Mouse (Mus musculus): Measurements from ENCODE around the gene Pdgfb.

GRCm38 (mm10) chr15:79967346-79967745 is 47.4 kb downstream of the Pdgfb start:
- TF ChIP-seq HCFC1 (IDR thresholded peaks at IDR 0.05; ENCODE audit: borderline replicate concordance, insufficient read depth, low read length), result no peak
- TF ChIP-seq ZNF384 (IDR thresholded peaks at IDR 0.05; ENCODE audit: low read depth, low read length), result no peak
- no peak for TF ChIP-seq CHD2 (IDR thresholded peaks at IDR 0.05; ENCODE audit: low read depth, low read length)

Data from ES-E14 (cell line).